Mouse (Mus musculus) small intestine, adult 2 months (tissue): Measurements from ENCODE around the gene Mettl17.

Source experiments
- CTCF ChIP-seq: fragments of 200-500 bp; IDR thresholded peaks from 2 replicates; pipeline ENCODE4 v1.5.1; 2012; ENCODE audit warnings: low read depth, mild to moderate bottlenecking, control low read depth, inconsistent platforms, low read length, moderate library complexity, mixed read lengths; ENCODE audit not compliant: insufficient replicate concordance, insufficient read length; ENCODE audit errors: extremely low read depth
- POLR2A ChIP-seq: fragments of 200-500 bp; IDR thresholded peaks from 2 replicates; pipeline ENCODE4 v1.6.1; 2012; ENCODE audit warnings: low read depth, mild to moderate bottlenecking, control low read depth, inconsistent platforms, low read length, moderate library complexity

- TF ChIP-seq CTCF = no peak
- TF ChIP-seq POLR2A = no peak
Measured at GRCm38 (mm10) chr14:51939005-51939404, 54.4 kb downstream of the Mettl17 start.
